Comparison of ENCODE assay signal across 26 mouse cellular contexts in genomic region chr11:69909174-69909573, GRCm38 (mm10). TPM values are rescaled to one million over a fixed set of nuclear protein-coding genes. Genes with fewer than 3 reads are reported as not detected.
"Had no signal": no experiment of that assay in that cellular context is flagged by ENCODE, and none has a peak within 500 bp of the region (broad histone marks: within the 10 kb centered on the region; RNA-seq: fewer than 3 reads in every experiment).

No protein-coding gene starts in this region.

- H3K27ac ChIP-seq: heart, embryonic 10.5 days; heart, embryonic 13.5 days; heart, embryonic 15.5 days; hindbrain, embryonic 10.5 days; hindbrain, embryonic 12.5 days; hindbrain, embryonic 13.5 days; hindbrain, embryonic 14.5 days; hindbrain, embryonic 15.5 days; hindbrain, postnatal 0 days; intestine, embryonic 15.5 days; layer of hippocampus, adult 2 months; left cerebral cortex, adult 2 months had no signal

- H3K9ac ChIP-seq: heart, embryonic 12.5 days; heart, embryonic 13.5 days; heart, embryonic 15.5 days; hindbrain, embryonic 12.5 days; hindbrain, embryonic 14.5 days; hindbrain, embryonic 15.5 days; intestine, embryonic 15.5 days had no signal

- H3K9me3 ChIP-seq: heart, embryonic 10.5 days; heart, embryonic 12.5 days; heart, embryonic 13.5 days; heart, embryonic 15.5 days; hindbrain, embryonic 10.5 days; hindbrain, embryonic 12.5 days; hindbrain, embryonic 13.5 days; hindbrain, embryonic 15.5 days; intestine, embryonic 15.5 days had no signal

- H3K4me2 ChIP-seq: heart, embryonic 11.5 days; heart, embryonic 12.5 days; heart, embryonic 13.5 days; heart, embryonic 15.5 days; hindbrain, embryonic 12.5 days; hindbrain, embryonic 13.5 days; hindbrain, embryonic 14.5 days; hindbrain, embryonic 15.5 days; intestine, embryonic 15.5 days had no signal

- ATAC-seq: hindbrain, embryonic 16.5 days; hindbrain, postnatal 0 days; inflammation-experienced regulatory T-cells, adult 6 months; intestine, embryonic 15.5 days; intestine, embryonic 16.5 days; intestine, postnatal 0 days had no signal

- H3K4me3 ChIP-seq: heart, embryonic 10.5 days; heart, embryonic 12.5 days; heart, embryonic 13.5 days; heart, embryonic 15.5 days; hindbrain, embryonic 10.5 days; hindbrain, embryonic 12.5 days; hindbrain, embryonic 13.5 days; hindbrain, embryonic 15.5 days; intestine, embryonic 15.5 days; layer of hippocampus, adult 2 months; left cerebral cortex, adult 2 months had no signal

- H3K27me3 ChIP-seq: heart, embryonic 12.5 days; heart, embryonic 13.5 days; heart, embryonic 15.5 days; hindbrain, embryonic 12.5 days; hindbrain, embryonic 13.5 days; hindbrain, embryonic 15.5 days; intestine, embryonic 15.5 days had no signal

- DNase-seq: heart, postnatal 10 days; heart, postnatal 14 days; heart, postnatal 36 days; heart, postnatal 4 days; layer of hippocampus, adult 9-11 months; layer of hippocampus, postnatal 36 days had no signal

RNA-seq across cellular contexts. Expression of gene Acap1, which starts 13.8 kb away (rescaled TPM):
- total RNA-seq: hindbrain, postnatal 0 days; layer of hippocampus, adult 18-20 months; layer of hippocampus, adult 2 months; layer of hippocampus, postnatal 36 days; left cerebral cortex, adult 2 months; left cerebral cortex, adult 8-10 months had no signal
